Mouse (Mus musculus) thymus, adult 2 months (tissue): ENCODE results near the gene Scrg1.
"Not testable (repeated sequence)": the region's sequence is repeated elsewhere in the genome, so short reads cannot be mapped to it uniquely, and the experiment has no call there.

Experiments used
- CTCF ChIP-seq: fragments of 200-500 bp; IDR thresholded peaks from 2 replicates; pipeline ENCODE4 v1.5.1; 2012; ENCODE audit warnings: mild to moderate bottlenecking, control low read depth, low read length, moderate library complexity, borderline replicate concordance; ENCODE audit not compliant: control insufficient read depth, poor library complexity, insufficient read depth; ENCODE audit errors: extremely low read depth
- POLR2A ChIP-seq: fragments of 200-500 bp; IDR thresholded peaks from 2 replicates; pipeline ENCODE4 v1.6.1; 2012; ENCODE audit warnings: mild to moderate bottlenecking, low read length, control low read depth, moderate library complexity; ENCODE audit not compliant: control insufficient read depth, poor library complexity, insufficient read depth; ENCODE audit errors: extremely low read depth

- not testable (repeated sequence) for TF ChIP-seq CTCF, POLR2A
Measured at GRCm38 (mm10) chr8:57429888-57430274, 25.8 kb upstream of the Scrg1 start.
